Mouse (Mus musculus): ENCODE data around the gene BC025920.

DNA sequence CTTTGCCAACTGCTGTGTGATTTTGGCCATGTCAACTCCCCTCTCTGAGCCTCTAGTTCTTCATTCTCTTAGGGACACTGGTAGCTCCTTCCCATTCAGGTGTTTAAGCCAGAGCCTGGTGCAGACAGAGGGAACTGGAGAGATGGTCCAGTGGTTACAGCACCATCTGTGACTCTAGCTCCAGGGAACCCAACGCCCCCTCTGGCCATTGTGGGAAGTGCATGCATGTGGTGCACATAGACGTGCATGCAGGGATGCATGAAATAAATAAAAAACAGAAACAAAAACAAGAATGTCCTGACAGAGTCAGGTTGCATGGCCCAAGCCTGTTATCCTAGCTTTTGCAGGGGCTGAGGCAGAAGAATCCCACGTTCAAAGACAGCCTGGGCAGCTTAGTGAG lies 49.8 kb upstream of the BC025920 start:
- TF ChIP-seq GATA1 (IDR thresholded peaks at IDR 0.05; ENCODE audit: borderline replicate concordance, low read length) (no peak), FLI1 (IDR thresholded peaks at IDR 0.05; ENCODE audit: low read length) (no peak)

Measured in megakaryocyte, embryonic 14.5 days (primary cell).